8 mouse cellular contexts compared by ENCODE assay signal in the genomic region with DNA sequence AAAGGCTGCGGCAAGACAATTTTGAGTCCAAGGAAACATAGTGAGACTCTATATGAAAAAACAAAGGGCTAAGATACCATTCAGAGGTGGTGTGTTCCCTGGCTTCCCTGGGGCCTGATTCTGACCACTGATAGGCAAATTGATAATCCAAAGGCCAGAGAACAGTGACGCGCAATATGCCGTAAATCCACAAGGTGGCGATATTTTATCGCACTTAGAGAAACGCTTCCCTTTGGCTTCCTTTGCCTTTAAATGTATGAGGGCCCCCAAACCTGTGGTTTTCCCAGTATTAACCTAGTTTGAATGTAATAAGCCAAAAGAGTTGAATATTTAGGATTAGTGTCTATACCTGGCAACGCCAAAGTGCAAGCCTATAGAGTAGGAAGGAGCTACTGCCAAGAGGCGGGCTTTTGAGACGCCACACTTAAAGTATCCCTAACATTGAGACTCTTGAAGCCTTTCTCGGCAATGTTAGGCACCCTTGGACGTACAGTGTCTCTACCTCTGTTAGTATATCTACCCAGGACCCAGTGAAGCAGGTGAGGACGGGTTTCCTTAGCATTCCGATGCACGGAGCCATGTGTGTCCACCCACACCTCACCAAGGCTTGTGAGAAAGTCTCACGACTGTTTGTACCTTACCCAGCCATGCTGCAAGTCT. TPM values are rescaled to one million over a fixed set of nuclear protein-coding genes. Genes with fewer than 3 reads are reported as not detected.
DNase-seq lines count a peak whose midpoint lies in the region; ATAC-seq lines count a peak whose summit lies in the region.

No protein-coding gene starts in this region.

- no peak for ATAC-seq in megakaryocyte, adult 5-6 weeks (ENCODE audit: poor library complexity, severe bottlenecking)

- peak; percentile 66 to 71 for DNase-seq in left cerebral cortex, adult 18-20 months (ENCODE audit: low spot score in 2 of 2)
- no peak for DNase-seq in left cerebral cortex, adult 11 months (ENCODE audit: low spot score)
- peak; percentile 75 for DNase-seq in NIH3T3 (ENCODE audit: low read depth)
- peak; percentile 56 for DNase-seq in cerebellum, adult 9-10 months
- peak; percentile 44 to 66 for DNase-seq in heart, postnatal 36 days
- peak; percentile 56 for DNase-seq in left cerebral cortex, postnatal 4 days
- DNase-seq in retina, postnatal 1 day: peak; percentile 77

- intact Hi-C loops in heart, postnatal 36 days (cut with DNase I): loop anchor here (5.0 kb wide), 3 partner anchors 89 to 584 kb away; no protein-coding TSS in a partner anchor
- intact Hi-C loops in left cerebral cortex, postnatal 4 days (cut with DNase I): loop anchor here (5.0 to 10.0 kb wide), 3 partner anchors 174 to 582 kb away; no protein-coding TSS in a partner anchor

RNA-seq across cellular contexts. Expression of gene Tril, which starts 37.6 kb away (rescaled TPM):
- total RNA-seq in left cerebral cortex, adult 18-20 months (2021): 10 to 100 TPM; 33.0 to 33.6 TPM
- 1 to 10 TPM; 4.6 to 5.4 TPM for total RNA-seq in heart, postnatal 36 days (2021)
- 10 to 100 TPM; 32.0 to 38.3 TPM for total RNA-seq in left cerebral cortex, postnatal 4 days (2021)
- total RNA-seq in megakaryocyte, adult 5-6 weeks (2015): not detected in 2 replicates
- not detected in 2 replicates for total RNA-seq in megakaryocyte, adult 5-6 weeks (2017)

Comparison
In these comparisons a context has a peak if more than half of its experiments do, and no peak if none do; other contexts are left out.
1. RNA of gene Tril, which starts 37.6 kb away (total RNA-seq): 32.0 to 38.3 TPM in left cerebral cortex, postnatal 4 days, 33.0 to 33.6 TPM in left cerebral cortex, adult 18-20 months and 4.6 to 5.4 TPM in heart, postnatal 36 days; not detected in megakaryocyte, adult 5-6 weeks; every median in the first group is over 4 times any median in the second.